34 mouse cellular contexts compared by ENCODE assay signal in the genomic region with DNA sequence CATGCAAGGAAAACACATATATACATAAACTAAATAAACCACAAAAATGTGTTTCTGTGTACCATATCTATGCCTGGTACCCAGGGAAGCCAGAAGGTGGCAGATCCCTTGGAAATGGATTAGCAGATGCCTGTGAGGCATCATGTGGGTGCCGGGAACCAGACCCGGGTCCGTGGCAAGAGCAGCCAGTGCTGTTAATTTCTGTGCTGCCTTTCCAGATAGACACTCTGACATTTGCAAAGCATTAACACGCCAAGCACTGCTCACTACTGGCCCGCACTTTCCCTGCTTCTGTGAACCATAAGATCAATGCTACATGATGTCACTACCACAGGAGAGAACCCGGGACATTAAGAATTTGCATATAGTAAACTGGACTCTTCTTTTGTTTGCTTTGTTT.
"Had no signal": no experiment of that assay in that cellular context is flagged by ENCODE, and none has a peak within 500 bp of the region (broad histone marks: within the 10 kb centered on the region; RNA-seq: fewer than 3 reads in every experiment).

No protein-coding gene starts in this region.

- DNase-seq: heart, postnatal 10 days; heart, postnatal 36 days; heart, postnatal 4 days; kidney, adult 11 months; kidney, adult 18-20 months; kidney, adult 2 months; kidney, adult 8-10 months; kidney, adult 9 months; kidney, postnatal 10 days; kidney, postnatal 14 days; kidney, postnatal 25 days; kidney, postnatal 36 days; kidney, postnatal 4 days; layer of hippocampus, adult 9-11 months; layer of hippocampus, postnatal 36 days had no signal

- H3K9me3 ChIP-seq: heart, embryonic 15.5 days; hindbrain, embryonic 10.5 days; hindbrain, embryonic 12.5 days; hindbrain, embryonic 13.5 days; hindbrain, embryonic 15.5 days; intestine, embryonic 15.5 days; kidney, embryonic 15.5 days had no signal

- H3K9ac ChIP-seq: heart, embryonic 12.5 days; heart, embryonic 13.5 days; heart, embryonic 15.5 days; hindbrain, embryonic 12.5 days; hindbrain, embryonic 13.5 days; hindbrain, embryonic 14.5 days; hindbrain, embryonic 15.5 days; intestine, embryonic 15.5 days; kidney, embryonic 15.5 days had no signal

- H3K4me1 ChIP-seq: heart, embryonic 12.5 days; heart, embryonic 15.5 days; intestine, embryonic 15.5 days had no signal

- ATAC-seq: hindbrain, embryonic 16.5 days; hindbrain, postnatal 0 days; inflammation-experienced regulatory T-cells, adult 6 months; intestine, embryonic 15.5 days; intestine, embryonic 16.5 days; intestine, postnatal 0 days had no signal

- H3K4me2 ChIP-seq: heart, embryonic 11.5 days; heart, embryonic 12.5 days; heart, embryonic 13.5 days; heart, embryonic 15.5 days; hindbrain, embryonic 12.5 days; hindbrain, embryonic 13.5 days; hindbrain, embryonic 14.5 days; hindbrain, embryonic 15.5 days; intestine, embryonic 15.5 days; kidney, embryonic 15.5 days had no signal

- H3K27me3 ChIP-seq: heart, embryonic 12.5 days; heart, embryonic 13.5 days; heart, embryonic 15.5 days; hindbrain, embryonic 12.5 days; hindbrain, embryonic 13.5 days; hindbrain, embryonic 15.5 days; intestine, embryonic 15.5 days; kidney, embryonic 15.5 days had no signal

- H3K27ac ChIP-seq: heart, embryonic 13.5 days; heart, embryonic 15.5 days; hindbrain, embryonic 10.5 days; hindbrain, embryonic 12.5 days; hindbrain, embryonic 13.5 days; hindbrain, embryonic 14.5 days; hindbrain, embryonic 15.5 days; hindbrain, postnatal 0 days; intestine, embryonic 15.5 days; kidney, embryonic 15.5 days; kidney, postnatal 0 days; layer of hippocampus, adult 2 months; left cerebral cortex, adult 2 months had no signal

- H3K4me3 ChIP-seq: heart, embryonic 12.5 days; heart, embryonic 13.5 days; heart, embryonic 15.5 days; hindbrain, embryonic 10.5 days; hindbrain, embryonic 12.5 days; hindbrain, embryonic 13.5 days; hindbrain, embryonic 15.5 days; intestine, embryonic 15.5 days; kidney, embryonic 15.5 days; layer of hippocampus, adult 2 months; left cerebral cortex, adult 2 months had no signal

- H3K36me3 ChIP-seq: intestine, embryonic 15.5 days; kidney, embryonic 15.5 days had no signal
